26 mouse cellular contexts compared by ENCODE assay signal in genomic region chr13:98500471-98501125, GRCm38 (mm10). TPM values are rescaled to one million over a fixed set of nuclear protein-coding genes. Genes with fewer than 3 reads are reported as not detected.
DNase-seq lines count a peak whose midpoint lies in the region; ATAC-seq lines count a peak whose summit lies in the region.
"Had no signal": no experiment of that assay in that cellular context is flagged by ENCODE, and none has a peak within 500 bp of the region (broad histone marks: within the 10 kb centered on the region; RNA-seq: fewer than 3 reads in every experiment).

No protein-coding gene starts in this region.

- peaks cover 22% of the 10 kb centered on the region for H3K4me1 ChIP-seq in intestine, embryonic 14.5 days (replicated peaks; ENCODE audit: control insufficient read depth, insufficient read depth, low read length)
- H3K4me1 ChIP-seq in intestine, embryonic 16.5 days (ENCODE audit: control insufficient read depth, insufficient read depth, low read length): peaks cover 20% of the 10 kb centered on the region
- peaks cover 74% of the 10 kb centered on the region for H3K4me1 ChIP-seq in embryonic facial prominence, embryonic 10.5 days

- no peak overlapping the region for H3K27ac ChIP-seq in intestine, embryonic 14.5 days (ENCODE audit: low read depth)
- H3K27ac ChIP-seq in intestine, embryonic 16.5 days (ENCODE audit: low read length): no peak overlapping the region
- no peak overlapping the region for H3K27ac ChIP-seq in embryonic facial prominence, embryonic 10.5 days (replicated peaks)
- H3K27ac ChIP-seq: embryonic facial prominence, embryonic 12.5 days; forebrain, embryonic 13.5 days; forebrain, embryonic 15.5 days had no signal

- peak; percentile 65 for DNase-seq in heart, adult 11 months
- DNase-seq in heart, adult 8-10 months (ENCODE audit: low spot score): no peak
- DNase-seq in intestine, embryonic 14.5 days (ENCODE audit: low spot score): peak; percentile 50
- DNase-seq in embryonic facial prominence, embryonic 10.5 days (ENCODE audit: low spot score): no peak
- no peak for DNase-seq in right cerebral cortex, postnatal 10 days (ENCODE audit: low spot score in 2 of 2)
- DNase-seq: adrenal gland, postnatal 10 days; adrenal gland, postnatal 25 days; B cell, adult 2 months; cerebellum, adult 11 months; cerebellum, adult 18-20 months; cerebellum, adult 8-10 months; cerebellum, adult 9-11 months; cerebellum, postnatal 14 days; cerebellum, postnatal 36 days; embryo, embryonic 11 days; forebrain, postnatal 0 days had no signal

- no peaks in the 10 kb centered on the region for H3K9me3 ChIP-seq in intestine, embryonic 14.5 days (ENCODE audit: control insufficient read depth, low read length)
- H3K9me3 ChIP-seq in intestine, embryonic 16.5 days (ENCODE audit: control insufficient read depth, low read length): no peaks in the 10 kb centered on the region
- H3K9me3 ChIP-seq in embryonic facial prominence, embryonic 10.5 days: no peaks in the 10 kb centered on the region
- H3K9me3 ChIP-seq: embryonic facial prominence, embryonic 12.5 days; forebrain, embryonic 13.5 days; forebrain, embryonic 15.5 days had no signal

- H3K9ac ChIP-seq in intestine, embryonic 14.5 days (ENCODE audit: low read length): no peak overlapping the region
- H3K9ac ChIP-seq in intestine, embryonic 16.5 days (ENCODE audit: low read depth, low read length): no peak overlapping the region
- H3K9ac ChIP-seq: embryonic facial prominence, embryonic 12.5 days; forebrain, embryonic 13.5 days; forebrain, embryonic 15.5 days; forebrain, postnatal 0 days had no signal

- no peak for ATAC-seq in intestine, embryonic 14.5 days (replicated peaks; ENCODE audit: low FRiP score, low TSS enrichment, low read depth)
- ATAC-seq in intestine, embryonic 16.5 days: no peak
- ATAC-seq: activated CD4-positive, CD25-positive, alpha-beta regulatory T cell, adult 4 months; CD4-positive, CD25-positive, alpha-beta regulatory T cell, adult 4 months; forebrain, embryonic 13.5 days; forebrain, embryonic 15.5 days; forebrain, postnatal 0 days; Patski had no signal

- no peak overlapping the region for H3K4me2 ChIP-seq in intestine, embryonic 14.5 days (ENCODE audit: low read length)
- H3K4me2 ChIP-seq in intestine, embryonic 16.5 days (ENCODE audit: low read depth, low read length): no peak overlapping the region
- H3K4me2 ChIP-seq: forebrain, embryonic 13.5 days; forebrain, embryonic 15.5 days had no signal

- no peak overlapping the region for H3K4me3 ChIP-seq in intestine, embryonic 14.5 days (ENCODE audit: low read depth, low read length)
- no peak overlapping the region for H3K4me3 ChIP-seq in intestine, embryonic 16.5 days (ENCODE audit: low read length)
- 0 out of 2 replicates have a peak overlapping the region, but pooled peaks have one; percentile 62 for H3K4me3 ChIP-seq in embryonic facial prominence, embryonic 10.5 days
- H3K4me3 ChIP-seq: embryonic facial prominence, embryonic 12.5 days; forebrain, embryonic 13.5 days; forebrain, embryonic 15.5 days had no signal

- H3K27me3 ChIP-seq in intestine, embryonic 14.5 days (replicated peaks; ENCODE audit: control insufficient read depth, insufficient read depth, low read length): peaks cover 63% of the 10 kb centered on the region
- peaks cover 54% of the 10 kb centered on the region for H3K27me3 ChIP-seq in intestine, embryonic 16.5 days (replicated peaks; ENCODE audit: control insufficient read depth, insufficient read depth, low read length)
- peaks cover 91% of the 10 kb centered on the region for H3K27me3 ChIP-seq in embryonic facial prominence, embryonic 10.5 days (replicated peaks; ENCODE audit: low read depth, poor library complexity, severe bottlenecking)
- H3K27me3 ChIP-seq: CH12.LX, Patski had no signal

- H3K36me3 ChIP-seq in intestine, embryonic 14.5 days (ENCODE audit: control insufficient read depth, insufficient read depth, low read length): no peaks in the 10 kb centered on the region
- no peaks in the 10 kb centered on the region for H3K36me3 ChIP-seq in intestine, embryonic 16.5 days (ENCODE audit: control insufficient read depth, insufficient read depth, low read length)
- no peaks in the 10 kb centered on the region for H3K36me3 ChIP-seq in embryonic facial prominence, embryonic 10.5 days (replicated peaks)
- H3K36me3 ChIP-seq: embryonic facial prominence, embryonic 12.5 days; forebrain, embryonic 15.5 days; G1E had no signal

- WGBS in intestine, embryonic 14.5 days: 26% methylated on average over 13 of the region's 13 CpGs
- 29% methylated on average over 13 of the region's 13 CpGs for WGBS in intestine, embryonic 16.5 days
- WGBS in embryonic facial prominence, embryonic 10.5 days: 22% methylated on average over 13 of the region's 13 CpGs

RNA-seq across cellular contexts. Expression of gene Gm10320, which starts 8.8 kb away (rescaled TPM):
- not detected for total RNA-seq in heart, adult 8-10 months (2022)
- 1.3 and 1.4 TPM in 2 replicates for polyA plus RNA-seq in intestine, embryonic 14.5 days (2014; fragmentation: Nextera tagmentation; extraction: Ambion mirVana)
- polyA plus RNA-seq in intestine, embryonic 16.5 days (2015; fragmentation: Nextera tagmentation; extraction: Ambion mirVana): 1.3 and 2.5 TPM in 2 replicates
- 0.79 and 0.88 TPM in 2 replicates for polyA plus RNA-seq in embryonic facial prominence, embryonic 10.5 days (2016; fragmentation: Nextera tagmentation; extraction: Ambion mirVana)
- total RNA-seq: adrenal gland, adult 18-20 months; adrenal gland, postnatal 25 days; forebrain, postnatal 0 days had no signal

Comparison
In these comparisons a context has a peak if more than half of its experiments do, and no peak if none do; other contexts are left out.
1. DNase-seq: peak in heart, adult 11 months (single experiment) and intestine, embryonic 14.5 days (single experiment); none in heart, adult 8-10 months (single experiment), embryonic facial prominence, embryonic 10.5 days (single experiment) and right cerebral cortex, postnatal 10 days (0 of 2).